Mouse (Mus musculus) kidney, adult 11 months (tissue): ENCODE measurements around the gene Hs6st2.
A peak's percentile ranks its signal among the peaks of the same experiment; 100 is the strongest.

Experiments
- DNase-seq: peaks from one replicate; pipeline ENCODE4 v3.0.0; 2022

Gene Hs6st2

DNA sequence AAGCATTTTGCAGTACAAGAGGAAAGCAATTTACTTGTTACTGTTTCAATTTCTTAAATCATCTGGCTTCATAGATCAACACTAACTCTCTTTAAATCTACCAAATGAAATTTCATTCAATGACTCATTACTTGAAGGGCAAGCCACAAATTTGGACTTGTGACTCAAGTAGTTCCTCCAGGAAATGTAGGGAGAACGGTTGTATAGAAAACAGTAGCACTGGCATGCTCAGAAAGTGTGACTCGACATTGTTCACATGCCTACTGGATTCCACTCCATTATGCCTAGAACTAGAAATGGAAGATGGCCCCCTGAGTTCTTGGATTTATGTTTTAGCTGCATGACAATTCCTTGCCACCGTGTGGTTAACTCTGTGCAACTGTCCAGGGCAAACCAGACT is 100.0 kb downstream of the Hs6st2 start:
- no peak for DNase-seq

DNA sequence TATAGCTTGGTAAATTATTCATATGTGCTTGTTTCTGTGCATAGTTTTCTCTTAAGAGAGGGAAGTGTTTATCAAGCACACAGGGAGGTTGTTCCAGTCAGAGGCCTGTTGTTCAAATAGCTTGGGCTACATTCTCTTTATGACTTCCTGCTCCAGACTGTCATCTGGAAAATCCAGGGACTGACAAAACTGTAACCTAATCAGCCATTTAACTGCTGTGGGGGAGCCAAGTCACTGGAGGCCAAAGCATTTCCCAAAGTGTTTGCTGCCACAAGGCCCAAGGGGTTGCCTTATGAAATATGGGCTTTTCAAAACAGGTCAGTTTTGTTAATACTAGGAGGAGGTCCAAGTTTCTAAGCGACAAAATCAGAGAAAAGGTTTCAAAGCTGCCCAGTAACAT is 119.8 kb downstream of the Hs6st2 start:
- DNase-seq = peak; percentile 4

DNA sequence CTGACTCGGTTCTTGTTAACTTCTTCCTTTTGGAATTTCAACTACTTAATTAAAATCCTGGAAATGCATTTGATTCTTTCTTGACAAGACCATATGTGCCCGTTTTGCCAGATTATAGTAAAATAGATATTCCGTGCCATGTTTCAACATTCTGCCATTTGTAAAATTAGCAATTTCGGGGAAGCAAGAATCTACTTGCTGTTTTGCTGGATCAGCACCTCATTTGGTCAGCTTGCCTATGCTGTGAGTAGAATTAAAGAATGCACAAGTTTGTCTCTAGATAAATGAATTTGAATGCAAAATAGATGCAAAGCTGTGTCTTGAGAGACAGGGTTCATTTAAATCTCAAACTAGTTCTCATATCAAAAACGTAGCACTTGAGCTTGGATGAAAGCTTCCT is 142.0 kb downstream of the Hs6st2 start:
- DNase-seq = no peak

DNA sequence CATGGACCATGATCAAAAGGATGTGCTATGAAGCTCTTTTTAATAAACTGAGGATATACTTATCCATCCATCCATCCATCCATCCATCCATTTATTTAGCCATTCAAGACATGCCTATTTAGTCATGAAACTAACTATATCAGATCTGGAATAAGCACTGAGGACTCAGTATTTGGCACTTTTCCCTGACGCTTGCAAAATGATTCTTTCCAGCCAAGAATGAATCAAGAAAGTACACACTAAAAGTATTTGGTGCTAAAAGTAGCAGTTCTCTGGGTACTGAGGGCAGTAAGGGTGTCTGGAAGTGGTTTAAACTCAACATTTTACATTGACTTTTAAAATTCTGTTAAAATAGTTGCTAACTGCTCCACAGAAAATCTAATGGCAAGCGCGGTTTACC is 144.6 kb downstream of the Hs6st2 start:
- no peak for DNase-seq

DNA sequence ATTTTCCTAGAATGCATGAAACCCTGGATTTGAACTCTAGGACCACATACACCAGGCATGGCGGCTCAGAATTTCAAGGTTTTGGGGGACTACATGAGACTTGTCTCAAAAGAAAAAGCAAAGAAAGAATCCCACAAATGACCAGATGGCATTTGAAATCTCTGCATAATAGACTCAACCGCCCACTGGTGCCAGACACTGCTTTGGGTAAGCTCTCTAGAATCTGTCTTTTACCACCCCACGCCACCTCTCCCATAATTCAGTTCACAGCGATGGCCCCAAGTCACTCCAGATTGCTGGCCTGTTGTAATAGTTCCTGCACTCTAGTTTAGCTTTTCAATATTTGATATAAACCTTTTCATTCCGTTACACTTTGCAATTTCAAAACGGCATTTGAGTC is 146.4 kb downstream of the Hs6st2 start:
- no peak for DNase-seq

DNA sequence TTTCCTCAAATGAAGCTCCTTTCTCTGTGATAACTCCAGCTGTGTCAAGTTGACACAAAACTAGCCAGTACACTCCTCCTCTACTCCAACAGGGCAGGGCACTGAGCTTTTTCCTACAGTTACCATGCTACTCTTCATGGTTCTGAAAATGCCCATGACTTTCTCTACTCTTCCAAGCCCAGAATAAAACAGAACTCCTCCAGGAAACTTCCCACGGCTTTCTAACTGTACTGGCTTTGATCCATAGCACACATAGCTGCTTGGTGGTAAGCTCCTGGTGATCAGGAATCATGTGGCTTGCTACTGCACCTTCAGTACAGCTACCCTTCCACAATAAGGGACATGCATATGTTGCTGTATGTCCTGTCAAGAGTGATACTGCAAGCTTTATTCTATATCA is 150.5 kb downstream of the Hs6st2 start:
- DNase-seq = no peak

DNA sequence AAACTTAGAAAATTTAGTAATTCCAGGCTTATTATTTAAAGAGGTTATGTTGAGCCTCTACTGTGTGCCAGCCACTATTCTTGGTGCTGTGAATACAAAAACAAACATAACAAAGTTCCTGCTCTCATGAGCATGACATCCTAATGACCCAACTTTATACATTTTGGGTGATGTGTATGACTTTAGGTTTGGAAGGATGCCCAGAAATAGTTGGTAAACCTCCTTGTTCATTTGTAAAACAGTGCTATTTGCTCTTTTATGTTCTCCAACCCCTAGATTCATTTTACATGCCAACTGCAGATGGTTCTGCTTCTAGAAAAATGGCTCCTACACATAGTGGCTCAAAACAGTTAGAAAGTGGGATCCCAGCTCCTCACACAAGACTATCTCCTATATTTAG is 153.1 kb downstream of the Hs6st2 start:
- DNase-seq = no peak

DNA sequence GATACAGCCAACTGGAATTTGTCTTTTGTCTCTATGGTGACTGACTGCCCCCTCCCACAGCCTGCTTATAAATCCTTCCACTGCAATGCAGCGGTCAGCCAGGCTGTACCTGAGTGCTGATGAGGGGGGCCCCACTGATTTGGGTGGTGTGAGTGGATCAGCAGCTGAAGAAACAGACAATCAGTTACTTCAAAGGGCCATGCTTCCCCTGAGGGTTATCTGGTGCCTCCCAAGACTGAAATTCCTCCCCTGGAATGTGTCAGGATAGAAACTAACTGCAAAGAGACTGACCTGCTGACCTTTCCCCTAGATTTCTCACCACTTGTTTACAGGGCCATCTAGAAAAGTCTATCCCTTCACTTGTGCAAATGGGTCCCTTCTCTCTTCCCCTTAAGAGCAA is 166.8 kb downstream of the Hs6st2 start:
- DNase-seq = no peak

DNA sequence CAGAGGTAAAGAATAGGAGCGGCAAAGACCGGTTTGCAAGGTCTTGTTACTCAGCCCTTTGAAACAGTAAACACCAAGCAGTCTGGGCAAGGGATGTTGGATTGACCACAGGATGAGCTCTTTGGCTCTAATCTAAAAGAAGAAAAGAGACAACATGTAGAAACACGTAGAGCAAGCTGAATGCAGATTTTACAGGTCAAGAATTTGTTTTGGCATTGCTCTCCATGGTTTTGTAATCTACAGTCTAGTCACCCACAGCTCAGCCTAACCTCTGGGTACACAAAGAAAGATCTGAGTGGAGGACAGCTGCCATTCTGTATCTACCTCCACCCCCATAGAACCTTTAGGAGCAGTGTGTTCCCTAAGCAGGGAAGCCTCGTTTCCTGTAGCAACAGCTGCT is 175.1 kb downstream of the Hs6st2 start:
- no peak for DNase-seq

DNA sequence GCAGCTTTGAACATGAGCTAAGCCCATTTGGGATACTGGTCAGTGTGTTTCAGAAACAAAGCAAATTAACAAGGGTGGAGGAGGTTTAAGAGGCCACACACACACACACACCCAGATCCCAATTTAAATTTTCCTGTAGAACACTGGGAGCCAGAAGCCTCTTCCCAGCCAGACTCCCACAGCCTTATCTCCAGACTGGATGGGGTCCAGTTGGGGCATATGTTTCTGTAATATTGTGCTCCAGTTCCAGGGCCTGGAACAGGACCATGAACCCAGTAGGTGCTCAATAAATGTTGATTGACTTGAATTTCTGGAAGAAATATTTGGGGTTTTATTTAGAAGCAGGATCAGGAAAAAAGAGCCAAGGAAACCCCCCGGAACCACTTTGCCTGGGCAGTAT is 176.0 kb downstream of the Hs6st2 start:
- DNase-seq = no peak

DNA sequence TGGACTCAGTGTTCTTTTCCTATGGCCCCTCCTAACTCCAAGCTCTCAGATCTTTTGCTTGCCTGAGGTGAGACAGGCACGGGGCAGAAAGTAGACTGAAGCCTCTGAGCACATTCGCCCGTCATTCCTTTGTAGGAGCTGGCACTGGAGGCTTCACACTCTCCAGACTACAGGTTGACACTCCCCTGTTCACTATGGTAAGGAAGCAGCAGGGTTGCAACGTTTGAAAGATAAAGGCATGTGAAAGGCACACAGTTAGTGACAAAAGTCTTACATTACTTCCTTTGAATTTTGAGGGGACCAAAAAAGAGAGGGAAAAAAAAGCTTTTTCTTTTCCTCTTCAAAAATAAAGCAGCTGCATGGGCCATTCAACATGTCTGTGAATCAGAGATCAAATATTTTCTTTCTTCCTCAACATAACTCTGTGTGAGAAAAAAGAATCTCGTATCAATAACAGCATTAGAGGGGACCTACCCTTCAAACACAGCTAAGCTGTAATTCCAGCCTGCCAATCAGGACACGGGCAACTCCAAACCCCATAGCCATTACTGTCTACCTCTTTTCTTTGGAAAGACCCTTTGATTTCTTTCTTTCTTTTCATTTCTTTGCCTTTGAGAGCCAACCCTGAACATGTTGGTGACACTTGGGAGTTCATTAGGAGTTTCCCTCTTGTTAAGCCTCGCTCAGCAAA is 177.7 kb downstream of the Hs6st2 start:
- DNase-seq = no peak

DNA sequence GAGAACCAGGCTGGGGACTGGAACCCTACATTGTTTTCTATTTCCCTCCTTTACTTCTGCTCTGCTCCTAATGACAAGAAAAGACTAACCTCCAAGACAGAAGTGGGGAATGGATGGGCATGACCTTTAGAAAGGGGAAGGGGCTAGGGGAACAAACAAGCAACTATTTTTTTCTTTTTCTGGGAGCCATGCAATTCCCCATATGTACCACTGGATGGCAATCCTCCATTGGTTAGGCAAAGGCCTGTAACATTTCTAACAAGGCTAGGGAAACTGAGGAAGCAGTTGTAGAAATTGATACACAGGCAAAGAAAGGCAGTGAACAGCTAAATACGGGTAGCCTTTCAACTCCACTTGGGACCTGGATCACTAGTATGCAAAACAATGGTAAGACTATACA is 183.8 kb downstream of the Hs6st2 start:
- no peak for DNase-seq

DNA sequence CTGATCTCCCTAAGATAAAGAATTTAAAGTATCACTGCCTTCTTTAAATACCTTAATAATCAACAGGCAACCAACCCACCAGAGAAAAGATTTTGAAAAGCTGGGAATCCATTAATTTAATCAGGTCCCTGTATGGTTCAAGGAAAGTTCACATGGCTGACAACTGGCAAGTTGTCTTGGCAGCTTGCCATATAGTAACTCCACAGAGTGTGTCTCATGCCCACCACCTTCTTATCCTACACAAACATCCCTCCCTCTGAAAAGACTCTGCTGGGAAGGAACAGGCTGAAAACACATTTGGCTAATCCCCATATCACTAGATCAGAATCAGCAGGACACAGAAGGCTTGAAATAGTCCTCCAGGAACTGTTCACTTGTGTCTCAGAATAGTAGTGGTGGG is 193.3 kb downstream of the Hs6st2 start:
- DNase-seq = no peak

DNA sequence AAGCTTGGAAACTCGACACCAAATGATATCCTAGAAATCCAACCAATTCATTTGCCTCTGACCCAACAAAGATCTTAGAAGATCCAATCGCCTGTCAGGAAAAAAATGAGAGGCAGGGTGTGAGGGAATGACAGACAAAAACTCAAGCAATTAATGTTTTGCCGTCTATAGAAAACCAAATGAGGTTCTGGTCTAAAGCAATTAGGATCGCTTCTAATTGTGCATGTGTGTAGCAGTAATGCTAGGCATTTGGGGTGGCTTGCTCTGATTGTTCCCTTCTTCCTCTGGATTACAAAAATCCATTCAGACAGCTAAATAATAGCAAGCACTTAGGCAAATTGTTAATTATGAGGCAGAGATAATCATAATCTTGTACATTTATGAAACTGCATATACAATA is 212.2 kb downstream of the Hs6st2 start:
- DNase-seq = no peak

DNA sequence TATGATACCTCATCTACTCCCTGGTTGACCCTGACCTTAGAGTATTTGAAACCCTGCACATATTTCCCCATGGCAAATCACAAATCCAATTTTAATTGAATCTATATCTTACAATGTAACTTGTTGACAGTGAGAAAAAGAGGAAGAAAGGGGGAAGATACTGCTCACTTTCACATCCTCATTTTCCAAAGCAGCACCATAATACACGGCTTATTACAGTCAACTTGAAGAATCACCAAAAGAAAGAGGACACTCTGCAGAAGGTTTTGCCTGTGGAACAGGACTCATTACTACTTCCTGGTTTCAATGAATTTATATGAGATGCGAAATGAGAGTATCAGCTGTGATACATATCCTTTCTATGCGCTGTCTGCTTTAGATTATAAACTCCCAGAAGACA is 220.2 kb downstream of the Hs6st2 start:
- no peak for DNase-seq

DNA sequence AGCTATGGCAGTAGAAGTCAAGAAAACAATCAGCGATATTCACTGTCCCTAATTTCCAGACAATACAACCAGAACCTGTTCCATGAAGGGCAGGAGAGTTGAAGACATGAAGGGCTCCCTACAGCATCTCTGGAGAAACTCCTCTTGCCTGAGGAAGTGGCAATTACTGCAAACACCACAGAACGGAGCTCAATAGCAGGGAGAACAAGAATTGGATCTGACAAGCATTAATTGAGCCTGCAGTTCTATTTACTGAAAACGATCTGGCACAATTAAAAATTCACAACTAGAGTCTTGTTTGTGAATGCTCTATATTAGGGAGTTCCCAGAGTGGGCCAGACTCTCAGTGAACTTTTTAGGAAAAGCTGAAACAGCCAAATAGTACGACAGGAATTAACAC is 238.3 kb downstream of the Hs6st2 start:
- DNase-seq = no peak

DNA sequence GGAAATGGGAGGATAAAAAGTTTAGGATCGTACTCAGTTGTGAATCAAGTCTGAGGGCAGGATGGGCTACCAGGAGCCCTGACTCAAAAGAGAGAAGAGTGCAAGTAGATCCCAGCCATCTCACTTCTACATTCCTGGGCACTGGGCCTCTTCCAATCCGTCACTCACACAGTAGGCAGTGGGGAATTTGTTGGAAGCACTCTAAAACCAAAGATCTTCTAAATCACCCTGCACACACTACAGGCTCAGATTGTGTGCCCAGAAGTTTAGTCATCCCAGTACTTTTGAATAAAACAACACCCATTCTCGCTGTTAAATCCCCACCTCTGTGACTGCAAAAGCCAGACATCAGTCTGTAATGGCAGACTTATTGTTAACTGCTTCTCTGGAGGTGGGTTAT is 249.9 kb downstream of the Hs6st2 start:
- DNase-seq = no peak

DNA sequence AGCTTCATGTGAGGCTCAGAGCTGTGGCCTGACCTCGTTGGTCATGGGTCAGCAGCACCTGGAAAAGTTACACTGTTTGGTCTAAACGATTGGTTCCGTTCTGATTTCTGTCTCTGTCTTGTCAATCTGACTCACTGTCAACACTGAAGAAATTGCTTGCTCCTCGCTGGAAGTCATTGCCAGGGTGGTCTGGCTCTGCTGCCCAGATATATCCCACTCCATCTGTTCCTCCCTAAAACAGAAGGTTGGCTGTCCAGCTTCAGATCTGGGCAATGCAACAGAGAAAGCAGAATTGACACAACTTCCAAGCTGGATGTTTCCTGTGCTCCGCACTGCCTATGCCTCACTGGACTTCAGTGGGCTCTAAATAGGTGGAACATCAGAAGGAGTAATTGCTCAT is 256.6 kb downstream of the Hs6st2 start:
- DNase-seq = no peak

DNA sequence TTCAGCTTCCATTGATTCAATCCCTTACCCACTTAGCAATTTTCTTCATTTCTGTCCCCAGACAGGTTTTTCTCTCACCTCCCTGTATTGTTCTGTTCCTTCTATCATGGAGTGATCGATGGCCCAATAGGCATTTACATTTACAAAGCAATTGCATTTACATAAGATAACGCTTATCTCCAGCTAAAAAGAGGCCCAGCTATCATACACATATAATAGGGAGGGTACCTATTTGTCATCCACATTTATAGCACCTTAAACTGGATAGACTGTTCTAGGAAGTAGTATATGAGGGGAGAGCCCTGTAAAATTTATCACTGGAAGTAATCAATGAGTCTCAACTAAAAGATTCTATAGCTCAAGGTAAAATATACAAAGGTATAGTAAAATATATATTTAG is 271.4 kb downstream of the Hs6st2 start:
- DNase-seq = no peak

DNA sequence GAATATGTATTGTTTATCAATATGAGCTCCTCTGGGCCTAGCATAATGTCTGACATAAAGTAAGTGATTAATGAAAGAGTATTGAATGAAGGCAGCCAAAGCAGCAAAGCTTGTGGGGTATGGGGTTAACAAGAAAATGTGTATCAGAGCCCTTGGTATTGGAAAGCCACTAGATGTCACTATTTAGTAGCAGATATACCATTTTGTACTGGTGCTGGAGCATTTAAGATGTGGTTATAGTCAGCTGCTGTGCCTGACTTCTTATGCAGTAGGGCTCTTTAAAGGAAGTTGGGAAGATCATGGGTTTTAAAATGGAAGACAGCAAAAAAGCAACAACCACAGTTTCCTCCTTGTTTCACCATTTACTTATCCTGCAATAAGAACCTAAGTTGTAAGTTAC is 284.2 kb downstream of the Hs6st2 start:
- DNase-seq = no peak

DNA sequence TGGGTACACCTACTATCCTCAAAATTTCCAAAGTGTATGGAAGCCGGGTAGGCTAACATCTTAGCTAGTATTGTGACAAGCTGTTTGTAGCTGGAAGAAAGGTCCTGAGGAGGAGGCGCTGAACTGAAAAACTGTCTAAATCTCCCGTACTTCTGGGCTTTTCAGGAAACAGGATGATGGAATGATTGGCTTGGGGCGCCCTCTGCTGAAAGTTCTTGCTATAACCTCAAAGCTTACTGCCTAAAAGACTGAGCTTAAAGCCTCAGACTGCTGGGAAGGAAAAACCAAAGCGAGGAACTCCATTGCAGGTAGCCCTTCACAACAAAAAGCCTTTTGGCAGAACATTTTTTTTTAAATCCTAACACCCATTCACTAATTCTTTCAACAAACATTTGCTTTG is 307.0 kb downstream of the Hs6st2 start:
- peak; percentile 24 for DNase-seq

DNA sequence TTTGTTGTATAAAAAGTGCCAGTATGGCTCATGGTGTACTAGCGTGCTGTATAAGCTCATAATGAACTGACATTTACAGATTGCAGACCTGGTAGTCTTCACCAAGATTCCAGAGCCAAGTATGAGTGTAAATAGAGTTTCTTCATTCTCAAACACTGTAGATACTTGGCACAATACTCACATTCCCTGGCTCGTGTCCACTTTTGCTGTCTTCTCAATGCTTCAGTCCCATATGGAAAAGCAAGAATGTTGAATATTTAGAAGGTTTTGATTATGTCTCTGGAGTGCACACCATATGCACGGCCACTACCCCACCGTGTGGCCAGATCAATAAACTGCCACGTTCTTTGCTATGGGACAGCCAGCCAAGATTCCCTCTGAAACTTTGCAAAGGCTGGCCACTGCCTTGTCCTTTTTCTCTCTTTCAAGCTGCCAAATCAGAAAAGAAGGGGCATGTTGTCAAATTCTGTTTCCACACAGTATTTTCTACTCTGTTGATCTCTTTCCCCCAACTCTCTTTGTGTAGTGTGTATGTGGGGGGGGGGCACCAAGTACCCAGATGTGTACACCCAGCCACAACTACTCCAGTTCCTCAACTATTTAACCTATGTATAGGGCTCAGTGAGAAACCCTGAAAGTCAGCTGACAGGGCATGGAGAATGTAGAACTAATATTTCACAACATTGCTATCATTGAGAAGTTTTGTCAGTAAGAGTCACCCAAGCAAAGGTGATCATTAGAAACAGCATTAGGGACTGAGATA is 309.0 kb downstream of the Hs6st2 start:
- no peak for DNase-seq

DNA sequence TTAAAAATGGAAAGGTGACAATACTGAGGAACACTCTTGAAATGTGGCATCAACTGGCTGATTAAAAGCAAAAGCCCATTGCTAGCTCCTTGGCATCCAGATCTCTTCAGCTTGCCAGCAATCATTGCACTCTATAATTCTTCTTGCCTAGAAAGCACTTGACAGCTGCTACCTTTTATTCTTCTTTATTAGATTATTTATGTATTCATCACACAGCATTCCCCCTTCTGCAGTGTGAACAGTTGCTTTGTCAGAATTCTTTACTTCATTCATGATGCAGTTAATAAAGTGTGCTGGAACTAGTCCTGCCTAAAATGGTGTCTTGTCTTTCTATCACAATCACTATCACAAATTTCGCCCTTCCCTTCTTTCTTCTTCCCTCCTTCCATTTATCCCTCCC is 332.0 kb downstream of the Hs6st2 start:
- DNase-seq = no peak

DNA sequence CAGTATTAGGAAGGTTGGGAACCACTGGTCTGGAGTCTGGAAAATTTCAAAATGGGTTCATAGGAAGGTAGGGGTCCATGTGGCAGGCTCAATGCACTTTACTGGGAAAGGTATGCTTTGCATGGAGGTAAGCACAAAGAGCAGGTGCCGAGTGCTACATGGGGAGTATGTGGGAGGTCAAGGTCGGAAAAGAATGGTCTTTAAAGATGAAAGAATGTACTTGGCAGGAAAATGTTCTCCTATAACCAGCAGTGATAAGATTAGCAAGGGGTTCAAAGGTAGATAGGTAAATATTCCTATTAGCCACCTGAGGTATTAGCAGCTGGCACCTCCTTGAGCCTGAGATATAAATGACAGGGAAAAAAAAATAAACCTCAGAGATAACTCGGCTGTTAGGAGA is 338.1 kb downstream of the Hs6st2 start:
- DNase-seq = no peak
